Mouse (Mus musculus): Measurements from ENCODE around the gene Rgp1. TPM values are rescaled to one million over a fixed set of nuclear protein-coding genes. Genes with fewer than 3 reads are reported as not detected.

Rgp1 gene
- total RNA-seq, 2 experiments from 2014 or later, result 44.3 to 46.7 TPM

GRCm38 (mm10) chr4:43560976-43561375, 17.5 kb upstream of the Rgp1 start:
- DNase-seq (ENCODE audit: low spot score in 2 of 2), result no peak
- intact Hi-C loops (cut with DNase I), result loop anchor here (2.0 to 10.0 kb wide), 2 partner anchors 118 to 526 kb away; partner anchors contain the start of gene Stoml2

DNA sequence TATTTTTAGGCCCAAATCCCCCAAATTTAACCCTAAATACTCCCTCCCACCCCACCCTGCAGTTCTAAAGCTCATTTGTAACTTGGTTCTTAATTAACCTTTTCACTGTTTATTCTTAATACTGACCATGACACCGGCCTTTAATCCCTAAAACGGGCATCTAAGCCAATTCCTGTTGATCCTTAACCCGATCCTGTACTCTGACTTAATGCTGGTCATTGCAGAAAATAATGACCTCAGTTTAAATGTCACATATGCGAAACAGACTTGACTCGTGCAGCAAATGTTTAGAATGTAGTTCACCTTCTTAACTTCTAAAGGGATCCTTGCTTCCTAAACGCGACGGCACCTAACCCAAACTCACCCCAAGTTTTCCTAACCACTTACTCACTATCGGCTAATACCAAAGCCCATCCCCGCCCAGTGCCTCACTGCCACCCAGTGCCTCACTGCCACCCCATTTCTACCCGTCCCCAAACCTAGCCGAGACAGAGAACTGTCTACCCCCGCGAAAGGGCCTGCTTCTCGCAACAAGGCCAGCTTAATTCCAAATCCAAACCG, 17.0 kb upstream of the Rgp1 start:
- intact Hi-C loops (cut with DNase I), result loop anchor here (2.0 to 10.0 kb wide), 2 partner anchors 119 to 527 kb away; partner anchors contain the start of gene Stoml2
- no peak for DNase-seq (ENCODE audit: low spot score in 2 of 2)

- intact Hi-C loops (cut with DNase I), result loop anchor here (1.0 to 10.0 kb wide), 4 partner anchors 16 to 527 kb away; partner anchors contain the start of genes Ccdc107, Gba2, Rgp1 and Stoml2
- DNase-seq (ENCODE audit: low spot score in 2 of 2), result peak; percentile 93 to 99
Observed at GRCm38 (mm10) chr4:43561997-43562768, 16.3 kb upstream of the Rgp1 start, which contains the start of the genes Creb3 and Tln1. Creb3 (plus strand) TSS chr4:43562332. Tln1 (minus strand) TSS chr4:43562691.

GRCm38 (mm10) chr4:43562769-43563600, 15.5 kb upstream of the Rgp1 start:
- DNase-seq (ENCODE audit: low spot score in 2 of 2), result no peak
- intact Hi-C loops (cut with DNase I), result loop anchor here (1.0 to 10.0 kb wide), 3 partner anchors 15 to 528 kb away; partner anchors contain the start of genes Ccdc107, Gba2, Rgp1 and Stoml2

DNA sequence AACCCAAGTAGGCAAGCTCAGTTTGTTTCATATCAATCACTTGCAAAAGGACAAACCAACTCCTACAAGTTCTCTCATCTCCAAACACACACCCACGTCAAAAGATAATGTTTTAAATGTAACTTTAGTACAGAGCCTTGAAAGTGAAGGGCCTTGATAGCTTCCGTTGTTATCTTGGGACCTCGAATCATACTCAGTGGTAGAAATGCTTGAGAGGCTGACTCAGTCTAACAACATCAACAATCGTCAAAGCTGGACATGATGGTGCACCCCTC, 15.0 kb upstream of the Rgp1 start:
- intact Hi-C loops (cut with DNase I), result loop anchor here (2.0 to 10.0 kb wide), 2 partner anchors 71 to 529 kb away; partner anchors contain the start of genes Ccdc107 and Stoml2
- no peak for DNase-seq (ENCODE audit: low spot score in 2 of 2)

DNA sequence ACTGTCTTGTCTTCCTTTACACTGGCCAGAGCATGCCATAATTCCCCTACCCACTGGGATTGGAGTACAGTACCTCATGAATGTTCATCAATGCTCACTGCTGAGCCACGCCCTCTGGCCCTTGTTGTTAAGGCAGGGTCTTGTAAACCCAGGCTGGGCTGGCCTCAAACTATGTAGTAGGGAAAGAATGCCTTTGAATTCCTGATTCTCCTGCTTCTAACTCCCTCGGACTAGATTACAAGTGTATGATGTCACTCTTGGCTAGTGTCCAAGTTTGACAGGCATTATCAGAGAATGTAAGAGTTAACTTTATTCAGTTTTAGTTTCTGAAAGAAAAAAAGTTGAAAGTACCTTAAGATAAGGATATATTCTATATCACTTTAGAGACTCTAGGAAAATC, 14.3 kb upstream of the Rgp1 start:
- intact Hi-C loops (cut with DNase I), result loop anchor here (10.0 kb wide), 1 partner anchor 529 kb away; the partner anchor contains the start of gene Stoml2
- no peak for DNase-seq (ENCODE audit: low spot score in 2 of 2)

DNA sequence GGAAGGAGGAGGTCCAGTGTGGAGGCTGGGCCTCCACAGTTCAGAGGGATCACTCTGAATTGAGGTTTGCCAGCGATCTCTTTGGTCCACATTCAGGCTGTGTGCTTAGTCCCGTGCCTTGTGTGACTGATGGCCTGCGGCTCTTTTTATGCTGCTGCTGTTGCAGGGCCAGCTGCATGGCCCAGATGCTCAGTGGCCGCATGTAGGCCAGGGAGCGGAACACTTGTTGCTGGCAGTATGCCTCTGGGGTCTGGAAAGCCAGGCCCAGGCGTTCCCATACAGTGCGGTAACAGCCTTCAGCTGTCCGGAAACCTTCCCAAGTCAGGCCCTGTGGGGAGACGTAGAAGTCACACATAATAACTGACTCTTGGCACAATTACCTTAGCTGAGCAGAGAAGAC, 11.4 kb upstream of the Rgp1 start:
- DNase-seq (ENCODE audit: low spot score in 2 of 2), result no peak
- intact Hi-C loops (cut with DNase I), result loop anchor here (10.0 kb wide), 1 partner anchor 532 kb away; the partner anchor contains the start of gene Stoml2

DNA sequence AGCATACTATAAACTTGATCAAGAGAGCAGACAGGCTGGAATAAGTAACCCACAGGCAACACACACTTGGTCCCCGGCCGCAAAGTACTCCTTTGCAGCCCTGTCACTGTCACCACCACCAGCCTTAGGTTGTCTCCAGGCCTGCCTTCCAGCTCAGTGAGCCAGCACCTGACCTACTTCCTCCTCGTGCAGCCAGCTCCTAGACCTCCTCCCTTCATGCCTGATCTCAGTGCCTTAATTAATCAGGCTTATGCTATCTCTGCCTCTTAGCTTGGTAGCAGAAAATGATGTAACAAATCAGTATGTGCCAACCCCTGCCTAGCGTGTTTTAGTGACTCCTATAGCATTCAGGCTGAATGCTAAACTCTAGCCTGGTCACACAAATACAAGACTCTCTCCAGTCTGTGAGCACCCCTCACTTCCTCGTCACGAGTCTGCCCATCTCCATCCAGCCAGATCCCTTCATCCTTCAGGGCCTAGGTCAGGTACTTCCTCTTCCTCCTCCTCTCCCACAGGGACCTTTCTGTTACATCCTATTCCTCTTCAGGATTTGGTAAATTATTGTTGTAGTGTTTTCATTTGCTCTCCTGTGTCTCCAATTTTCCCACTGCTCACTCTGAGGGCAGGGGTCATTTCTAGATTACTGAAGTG, 7.0 kb upstream of the Rgp1 start:
- DNase-seq (ENCODE audit: low spot score in 2 of 2), result no peak
- intact Hi-C loops (cut with DNase I), result no loop called here

DNA sequence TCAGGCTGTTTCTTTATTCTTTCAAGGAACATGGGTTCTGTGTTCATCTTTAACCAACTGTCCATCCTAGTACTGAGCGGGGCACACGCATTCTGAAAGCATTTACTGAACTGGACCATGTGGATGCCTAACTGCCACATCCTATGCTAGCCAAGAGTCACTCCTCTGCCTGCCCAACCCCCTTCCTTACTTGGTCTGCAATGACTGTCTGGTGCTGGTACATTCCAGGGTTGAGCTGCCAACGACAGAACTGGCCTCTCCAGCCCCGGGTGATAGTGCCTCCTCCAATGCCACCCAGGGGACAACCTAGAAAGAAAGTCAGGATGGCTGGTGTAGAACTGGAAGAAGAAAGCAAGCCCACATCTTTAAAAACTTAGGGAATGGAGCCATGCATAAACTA, 5.0 kb upstream of the Rgp1 start:
- DNase-seq (ENCODE audit: low spot score in 2 of 2), result no peak
- intact Hi-C loops (cut with DNase I), result no loop called here

DNA sequence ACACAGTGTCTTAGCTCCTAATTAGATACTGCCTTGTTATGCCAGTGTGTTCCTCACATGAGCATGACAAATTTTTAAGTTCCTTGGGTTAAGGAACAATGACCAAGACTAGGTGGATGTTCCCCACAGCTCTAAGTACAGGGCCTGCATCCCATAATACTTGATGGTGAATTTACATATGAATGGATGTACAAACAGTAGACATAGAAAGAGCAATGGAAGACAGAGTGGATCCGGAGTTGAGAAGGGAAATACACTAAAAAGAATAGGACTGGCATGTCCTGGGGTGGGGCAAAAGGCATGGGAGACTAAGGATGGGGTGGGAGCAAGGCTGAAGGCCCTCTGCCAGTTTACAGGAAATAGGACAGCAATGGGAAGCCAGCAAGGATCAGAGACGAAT, 3.2 kb upstream of the Rgp1 start:
- no peak for DNase-seq (ENCODE audit: low spot score in 2 of 2)
- intact Hi-C loops (cut with DNase I), result loop anchor here (5.0 kb wide), 1 partner anchor 133 kb away; the partner anchor contains the start of gene Tesk1

DNA sequence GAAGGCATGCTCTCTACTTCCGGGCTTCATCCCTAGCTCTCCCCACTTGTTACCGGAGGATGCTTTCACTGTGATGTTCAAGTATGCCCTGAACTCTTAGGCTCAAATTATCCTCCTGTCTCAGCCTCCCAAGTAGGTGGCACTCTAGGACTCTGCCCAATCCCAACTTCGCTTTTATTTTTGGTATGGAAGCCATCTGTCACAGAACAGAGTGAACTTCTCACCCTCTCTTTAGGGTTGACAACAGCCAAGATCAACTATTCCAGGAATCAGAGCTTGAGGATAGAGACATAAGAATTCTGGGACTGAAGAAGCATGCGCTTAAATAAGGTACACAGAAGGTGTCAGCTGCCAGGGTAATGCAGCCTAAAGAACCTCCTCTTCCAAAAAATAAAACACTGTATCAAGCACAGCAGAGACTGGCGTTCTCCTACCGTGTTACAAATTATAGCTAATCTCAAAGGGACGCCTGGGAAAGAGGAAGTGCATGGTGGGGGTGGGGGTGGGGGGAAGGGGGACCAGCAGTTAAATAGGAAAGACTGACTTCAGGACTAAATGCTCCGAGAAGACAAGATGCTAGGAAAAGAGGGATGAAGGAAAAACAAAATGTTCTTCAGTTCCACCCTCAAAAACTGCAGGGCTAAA, 1.2 kb upstream of the Rgp1 start:
- intact Hi-C loops (cut with DNase I), result loop anchor here (5.0 kb wide), 1 partner anchor 135 kb away; the partner anchor contains the start of gene Tesk1
- DNase-seq (ENCODE audit: low spot score in 2 of 2), result peak in 1 of 2 experiments; percentile 67

- intact Hi-C loops (cut with DNase I), result loop anchor here (5.0 kb wide), 1 partner anchor 137 kb away; the partner anchor contains the start of gene Tesk1
- DNase-seq (ENCODE audit: low spot score in 2 of 2), result no peak
Observed at GRCm38 (mm10) chr4:43579256-43579655, 741 bp downstream of the Rgp1 start.

DNA sequence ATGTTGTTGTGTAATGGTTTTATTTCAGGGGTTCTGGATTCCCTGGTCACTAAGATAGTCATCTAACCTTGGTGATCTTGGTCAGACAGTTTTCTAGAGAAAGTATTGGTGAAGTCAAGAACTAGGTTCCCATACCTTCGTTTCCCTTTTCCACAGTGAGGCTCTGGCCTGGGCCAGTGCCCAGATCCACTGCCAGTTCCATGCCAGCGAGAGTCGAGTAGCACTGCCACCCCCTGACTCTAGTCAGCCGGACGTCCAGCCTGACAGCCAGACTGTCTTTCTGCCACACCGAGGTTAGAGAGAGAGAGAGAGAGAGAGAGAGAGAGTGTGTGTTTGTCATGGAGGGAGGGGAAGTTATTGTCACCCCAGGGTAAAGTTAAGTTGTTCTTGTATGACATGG, 1.2 kb downstream of the Rgp1 start:
- intact Hi-C loops (cut with DNase I), result loop anchor here (5.0 kb wide), 1 partner anchor 137 kb away; the partner anchor contains the start of gene Tesk1
- no peak for DNase-seq (ENCODE audit: low spot score in 2 of 2)

DNA sequence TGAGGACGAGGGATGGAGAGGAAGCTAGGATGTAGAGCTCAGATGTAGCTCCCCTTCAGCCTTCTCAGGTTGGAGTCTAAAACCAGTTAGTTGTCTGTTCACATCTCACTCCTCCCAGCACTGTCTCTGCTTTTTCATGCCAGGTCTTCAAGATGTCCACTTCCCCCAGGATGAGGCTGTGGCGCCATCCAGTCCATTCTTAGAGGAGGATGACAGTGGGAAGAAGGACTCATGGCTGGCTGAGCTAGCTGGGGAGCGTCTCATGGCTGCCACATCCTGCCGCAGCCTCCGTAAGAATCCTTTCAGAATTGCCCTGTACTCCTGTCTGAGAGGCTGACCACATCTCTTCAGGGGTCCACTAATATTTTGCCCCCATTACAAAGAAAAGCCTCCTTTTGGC, 2.2 kb downstream of the Rgp1 start:
- intact Hi-C loops (cut with DNase I), result no loop called here
- no peak for DNase-seq (ENCODE audit: low spot score in 2 of 2)

- DNase-seq (ENCODE audit: low spot score in 2 of 2), result no peak
- intact Hi-C loops (cut with DNase I), result no loop called here
Observed at GRCm38 (mm10) chr4:43581381-43581780, 2.9 kb downstream of the Rgp1 start.

DNA sequence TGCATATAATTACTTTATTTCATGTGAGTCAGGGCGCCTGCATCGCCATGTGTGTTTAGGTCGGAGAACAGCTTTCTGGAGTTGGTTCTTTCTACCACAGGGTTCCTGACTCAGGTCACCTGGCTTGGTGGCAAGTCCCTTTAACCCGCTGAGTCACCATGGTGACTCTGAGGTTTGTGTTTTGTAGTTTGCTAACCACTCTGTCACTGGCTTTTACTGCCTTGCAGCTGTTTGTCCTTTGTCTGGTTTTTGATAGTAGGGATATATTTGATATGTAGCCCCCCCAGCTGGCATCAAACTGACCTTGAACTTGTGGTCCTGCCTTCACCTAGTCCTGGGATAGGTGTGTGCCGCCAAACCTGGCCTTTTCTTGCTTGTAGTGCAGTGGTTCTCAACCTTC, 3.7 kb downstream of the Rgp1 start:
- intact Hi-C loops (cut with DNase I), result no loop called here
- DNase-seq (ENCODE audit: low spot score in 2 of 2), result no peak

GRCm38 (mm10) chr4:43583421-43583820, 4.9 kb downstream of the Rgp1 start:
- intact Hi-C loops (cut with DNase I), result no loop called here
- no peak for DNase-seq (ENCODE audit: low spot score in 2 of 2)

DNA sequence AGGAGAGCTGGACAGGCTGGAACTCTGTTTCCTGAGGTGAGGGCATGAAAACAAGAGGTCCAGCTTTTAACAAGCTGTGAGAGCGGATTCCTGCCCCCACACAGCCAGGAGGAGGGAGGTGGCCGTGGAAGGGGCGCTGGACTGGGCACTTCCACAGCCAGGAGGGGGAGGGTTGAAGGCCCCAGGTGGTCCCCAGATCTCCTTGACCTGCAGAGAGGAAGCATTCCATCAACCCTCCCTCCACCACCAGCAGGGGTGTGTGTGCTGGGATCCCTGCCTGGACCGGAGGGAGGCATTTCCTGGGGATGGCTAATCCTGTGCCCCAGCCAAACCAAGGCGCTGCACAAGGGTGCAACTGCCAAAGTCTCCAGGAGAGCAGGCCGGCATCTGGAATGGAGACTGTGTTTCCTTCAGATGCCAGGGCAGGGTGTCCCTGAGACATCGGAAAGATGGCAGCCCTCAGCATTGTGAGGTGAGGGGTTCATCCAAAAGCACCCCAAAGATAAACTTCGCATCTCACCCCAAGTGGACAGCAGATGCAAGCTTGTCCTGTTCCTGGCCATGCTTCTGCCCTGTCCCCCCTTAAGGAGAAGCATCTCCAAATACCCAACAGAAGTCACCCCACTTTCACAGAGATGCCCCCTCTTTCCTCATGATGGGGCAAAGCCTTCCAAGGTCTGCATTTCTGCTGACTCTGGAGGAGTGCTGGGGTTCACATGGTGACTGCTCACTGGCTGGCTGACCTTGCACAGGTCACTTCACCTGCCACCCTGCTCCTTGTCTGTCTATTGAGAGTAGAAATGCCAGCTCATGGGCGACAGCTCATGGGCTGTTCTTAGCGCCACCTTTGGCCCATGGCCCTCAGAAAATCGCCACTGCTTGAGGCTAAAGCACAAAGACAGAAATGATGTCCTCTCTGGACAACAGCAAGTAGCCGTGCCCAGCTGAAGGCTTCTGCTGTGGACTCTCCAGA, 6.2 kb downstream of the Rgp1 start, which contains the start of gene Msmp:
Gene Msmp (minus strand): TSS at position 51 of the 973 bp plus-strand sequence.
- DNase-seq (ENCODE audit: low spot score in 2 of 2), result no peak
- intact Hi-C loops (cut with DNase I), result no loop called here
